Mouse (Mus musculus) R1 (cell line): Measurements from ENCODE around the gene Hephl1.

Experiments
- DNase-seq: peaks from one replicate; pipeline ENCODE4 v3.0.0-alpha.2; 2018; ENCODE audit warnings: low read depth, low spot score

The Hephl1 gene

GRCm38 (mm10) chr9:15060026-15060425, 51.9 kb downstream of the Hephl1 start:
- no peak for DNase-seq

- no peak for DNase-seq
Measured at GRCm38 (mm10) chr9:15045740-15046139, 66.2 kb downstream of the Hephl1 start.

GRCm38 (mm10) chr9:15045084-15045669, 66.7 kb downstream of the Hephl1 start, which contains the start of gene Panx1:
Gene Panx1, minus strand, starts transcription at chr9:15045478.
- DNase-seq = peak; percentile 80

GRCm38 (mm10) chr9:15044391-15045083, 67.4 kb downstream of the Hephl1 start:
- DNase-seq = no peak

GRCm38 (mm10) chr9:15041556-15041955, 70.4 kb downstream of the Hephl1 start:
- DNase-seq = no peak

- no peak for DNase-seq
Measured at GRCm38 (mm10) chr9:15039848-15040247, 72.1 kb downstream of the Hephl1 start.

- no peak for DNase-seq
Measured at GRCm38 (mm10) chr9:15037704-15038103, 74.2 kb downstream of the Hephl1 start.

GRCm38 (mm10) chr9:15037237-15037636, 74.7 kb downstream of the Hephl1 start:
- DNase-seq = no peak

GRCm38 (mm10) chr9:15036807-15037206, 75.1 kb downstream of the Hephl1 start:
- DNase-seq = no peak

GRCm38 (mm10) chr9:15036405-15036804, 75.5 kb downstream of the Hephl1 start:
- no peak for DNase-seq

- DNase-seq = no peak
Measured at GRCm38 (mm10) chr9:15035979-15036378, 75.9 kb downstream of the Hephl1 start.

GRCm38 (mm10) chr9:15034546-15035273, 77.2 kb downstream of the Hephl1 start:
- DNase-seq = peak; percentile 52

- peak; percentile 50 for DNase-seq
Measured at GRCm38 (mm10) chr9:15033568-15034160, 78.2 kb downstream of the Hephl1 start.

GRCm38 (mm10) chr9:15032797-15033196, 79.1 kb downstream of the Hephl1 start:
- no peak for DNase-seq

- no peak for DNase-seq
Measured at GRCm38 (mm10) chr9:15030771-15031170, 81.1 kb downstream of the Hephl1 start.

- no peak for DNase-seq
Measured at GRCm38 (mm10) chr9:15029025-15029727, 82.7 kb downstream of the Hephl1 start.

GRCm38 (mm10) chr9:15027725-15028124, 84.2 kb downstream of the Hephl1 start:
- DNase-seq = no peak

- peak; percentile 82 for DNase-seq
Measured at GRCm38 (mm10) chr9:15023049-15023448, 88.9 kb downstream of the Hephl1 start.

GRCm38 (mm10) chr9:15021156-15021555, 90.8 kb downstream of the Hephl1 start:
- no peak for DNase-seq

- no peak for DNase-seq
Measured at GRCm38 (mm10) chr9:15020561-15021080, 91.3 kb downstream of the Hephl1 start.

GRCm38 (mm10) chr9:15018756-15019131, 93.2 kb downstream of the Hephl1 start:
- DNase-seq = no peak
